Mouse (Mus musculus) midbrain, postnatal 0 days (tissue): ENCODE results near the gene Acsl5. TPM values are rescaled to one million over a fixed set of nuclear protein-coding genes. Genes with fewer than 3 reads are reported as not detected.

Experiments
- ATAC-seq: fragments of 200-750 bp; cut with Nextera tagmentation; 2 replicates; pipeline ENCODE4 v1.8.0; 2017; ENCODE audit warnings: moderate number of reproducible peaks, mild to moderate bottlenecking, moderate TSS enrichment, moderate library complexity; ENCODE audit not compliant: low FRiP score
- DNase-seq: peaks from one replicate; pipeline ENCODE4 v3.0.0-alpha.2; 2015; ENCODE audit warnings: low spot score
- H3K27ac ChIP-seq: fragments of 300-500 bp; sonication (generic); 2 replicates; pipeline ENCODE4 v1.5.1; 2014; ENCODE audit warnings: low read depth, mild to moderate bottlenecking, low read length, mixed read lengths
- H3K27me3 ChIP-seq: fragments of 300-500 bp; sonication (generic); 2 replicates; pipeline ENCODE4 v1.6.1; 2014; ENCODE audit warnings: low read length, control low read depth, mixed read lengths; ENCODE audit not compliant: insufficient read depth
- H3K36me3 ChIP-seq: fragments of 300-500 bp; sonication (generic); 2 replicates; pipeline ENCODE4 v1.6.1; 2014; ENCODE audit warnings: low read length, control low read depth, mixed read lengths; ENCODE audit not compliant: insufficient read depth
- H3K4me1 ChIP-seq: fragments of 300-500 bp; sonication (generic); 2 replicates; pipeline ENCODE4 v1.6.1; 2014; ENCODE audit warnings: mild to moderate bottlenecking, control low read depth, antibody characterized with exemption, low read length, mixed read lengths; ENCODE audit not compliant: insufficient read depth
- H3K4me2 ChIP-seq: fragments of 300-500 bp; sonication (generic); 2 replicates; pipeline ENCODE4 v1.6.1; 2014; ENCODE audit warnings: low read depth, mild to moderate bottlenecking, low read length, mixed read lengths; ENCODE audit not compliant: poor library complexity, severe bottlenecking
- H3K4me3 ChIP-seq: fragments of 300-500 bp; sonication (generic); 2 replicates; pipeline ENCODE4 v1.5.1; 2014; ENCODE audit warnings: low read depth, mild to moderate bottlenecking, low read length, moderate library complexity
- H3K9ac ChIP-seq: fragments of 300-500 bp; sonication (generic); replicated peaks from 2 replicates; pipeline ENCODE4 v1.6.1; 2014; ENCODE audit warnings: mild to moderate bottlenecking, low read length, moderate library complexity, mixed read lengths; ENCODE audit not compliant: poor library complexity, severe bottlenecking
- H3K9me3 ChIP-seq: fragments of 300-500 bp; sonication (generic); 2 replicates; pipeline ENCODE4 v1.6.1; 2016; ENCODE audit warnings: low read length, control low read depth
- CTCF ChIP-seq: IDR thresholded peaks from 2 replicates; pipeline ENCODE4 v1.5.1; 2016; ENCODE audit warnings: antibody characterized with exemption, mild to moderate bottlenecking
- WGBS: fragments of 180-500 bp; shearing (Covaris S2); extraction: QIAGEN DNeasy Blood & Tissue Kit; methylation state at CpG from one replicate; pipeline ENCODE4 v1.1.7; 2014; 5-methylcytosine and 5-hydroxymethylcytosine counted together
- polyA plus RNA-seq: library from polyadenylated mRNA; unstranded; fragments of >200 nt; fragmentation: Nextera tagmentation; extraction: Ambion mirVana; gene quantifications from 2 replicates; pipeline ENCODE4 v1.2.1, GENCODE M21; 2015
- total RNA-seq: library from RNA; depleted of rRNA; stranded (reverse); fragments of >200 nt; gene quantifications from 2 replicates; pipeline ENCODE4 v1.2.3, GENCODE M21; 2014

Gene Acsl5
- total and polyA plus RNA-seq, 2 experiments from 2014 or later: 13.9 to 15.1 TPM

- Histone ChIP-seq H3K36me3 (no peaks in the 10 kb centered on the region), H3K4me2 (no peak overlapping the region), H3K9ac (no peak overlapping the region), H3K4me3 (no peak overlapping the region), H3K9me3 (no peaks in the 10 kb centered on the region), H3K4me1 (no peaks in the 10 kb centered on the region), H3K27me3 (no peaks in the 10 kb centered on the region; the same call in 1 of the 2 replicates), H3K27ac (no peak overlapping the region)
- no peak for DNase-seq
- no peak for TF ChIP-seq CTCF
- 82% methylated on average over 10 of the region's 10 CpGs for WGBS
- no peak for ATAC-seq
Observed at GRCm38 (mm10) chr19:55231081-55231480, 20.7 kb upstream of the Acsl5 start.

GRCm38 (mm10) chr19:55232136-55232535 lies 19.6 kb upstream of the Acsl5 start:
- no peak for ATAC-seq
- no peaks in the 10 kb centered on the region for H3K9me3 ChIP-seq
- H3K9ac ChIP-seq: no peak overlapping the region
- H3K4me2 ChIP-seq: no peak overlapping the region
- 65% methylated on average over 8 of the region's 8 CpGs for WGBS
- H3K27me3 ChIP-seq: no peaks in the 10 kb centered on the region; the same call in 1 of the 2 replicates
- no peaks in the 10 kb centered on the region for H3K36me3 ChIP-seq
- H3K4me3 ChIP-seq: no peak overlapping the region
- H3K4me1 ChIP-seq: no peaks in the 10 kb centered on the region
- no peak for DNase-seq
- no peak for TF ChIP-seq CTCF
- H3K27ac ChIP-seq: no peak overlapping the region

- Histone ChIP-seq H3K27ac (no peak overlapping the region), H3K4me3 (no peak overlapping the region), H3K4me1 (no peaks in the 10 kb centered on the region), H3K9me3 (no peaks in the 10 kb centered on the region), H3K36me3 (no peaks in the 10 kb centered on the region), H3K27me3 (no peaks in the 10 kb centered on the region; the same call in 1 of the 2 replicates), H3K4me2 (no peak overlapping the region), H3K9ac (no peak overlapping the region)
- no peak for TF ChIP-seq CTCF
- no peak for ATAC-seq
- no peak for DNase-seq
- WGBS: 67% methylated on average over 2 of the region's 2 CpGs
Observed at GRCm38 (mm10) chr19:55236026-55236425, 15.7 kb upstream of the Acsl5 start.

- ATAC-seq (no peak), DNase-seq (no peak)
- TF ChIP-seq CTCF: no peak
- Histone ChIP-seq H3K36me3 (no peaks in the 10 kb centered on the region), H3K4me2 (no peak overlapping the region), H3K27ac (no peak overlapping the region), H3K9ac (no peak overlapping the region), H3K4me3 (no peak overlapping the region), H3K4me1 (no peaks in the 10 kb centered on the region), H3K9me3 (no peaks in the 10 kb centered on the region), H3K27me3 (no peaks in the 10 kb centered on the region; the same call in 1 of the 2 replicates)
- WGBS: 83% methylated on average over 5 of the region's 5 CpGs
Observed at GRCm38 (mm10) chr19:55236564-55236963, 15.2 kb upstream of the Acsl5 start.

- ATAC-seq: no peak
Observed at GRCm38 (mm10) chr19:55239766-55240426, 11.8 kb upstream of the Acsl5 start.

DNA sequence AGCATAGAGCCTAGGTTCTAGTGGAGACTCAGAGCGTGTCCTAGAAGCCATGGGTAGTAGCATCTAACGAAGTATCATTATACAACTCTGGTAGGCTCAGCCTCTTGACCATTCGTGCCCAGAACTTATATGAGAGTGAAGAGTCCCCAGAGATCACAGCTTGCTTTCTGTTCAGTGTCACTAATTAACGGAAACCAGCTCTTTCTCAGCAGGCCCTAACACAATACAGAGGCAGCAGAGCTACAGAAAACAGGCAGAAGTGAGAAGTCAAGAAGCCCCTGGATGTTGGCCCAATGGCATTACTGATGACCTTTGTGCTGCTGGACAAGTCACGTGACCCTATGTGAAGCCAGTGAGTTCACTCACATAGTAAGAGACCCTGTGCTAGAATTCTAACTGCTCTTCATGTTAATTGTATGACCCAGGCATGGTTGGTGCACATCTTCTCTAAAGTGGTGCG lies 10.5 kb upstream of the Acsl5 start, which contains the start of gene Gucy2g:
Gene Gucy2g, minus strand, starts transcription at position 51 of the 460 bp plus-strand sequence.
- Histone ChIP-seq H3K4me1 (no peaks in the 10 kb centered on the region), H3K27ac (no peak within 1 kb of the TSS), H3K4me3 (no peak within 1 kb of the TSS), H3K4me2 (no peak within 1 kb of the TSS), H3K36me3 (no peaks in the 10 kb centered on the region), H3K9me3 (no peaks in the 10 kb centered on the region), H3K9ac (no peak within 1 kb of the TSS), H3K27me3 (no peaks in the 10 kb centered on the region)
- ATAC-seq (no peak), DNase-seq (no peak)
- no peak for TF ChIP-seq CTCF
- WGBS: 74% methylated on average over 6 of the region's 6 CpGs

More at GRCm38 (mm10) chr19:55239766-55240426, 11.8 kb upstream of the Acsl5 start:
- no peak for TF ChIP-seq CTCF
- H3K4me2 ChIP-seq: no peak overlapping the region
- H3K36me3 ChIP-seq: no peaks in the 10 kb centered on the region
- DNase-seq: no peak
- no peaks in the 10 kb centered on the region for H3K9me3 ChIP-seq
- 80% methylated on average over 6 of the region's 6 CpGs for WGBS
- no peak overlapping the region for H3K4me3 ChIP-seq
- H3K27me3 ChIP-seq: no peaks in the 10 kb centered on the region
- H3K4me1 ChIP-seq: no peaks in the 10 kb centered on the region
- no peak overlapping the region for H3K9ac ChIP-seq
- H3K27ac ChIP-seq: no peak overlapping the region
